Mouse (Mus musculus) layer of hippocampus, adult 11-12 months (tissue): ENCODE measurements around the gene Prr13.

ENCODE experiments used
- DNase-seq: peaks from one replicate; pipeline ENCODE4 v3.0.0; 2022; ENCODE audit warnings: low spot score

Prr13 gene

GRCm38 (mm10) chr15:102505073-102505769, 46.4 kb downstream of the Prr13 start:
- peak; percentile 8 for DNase-seq

DNA sequence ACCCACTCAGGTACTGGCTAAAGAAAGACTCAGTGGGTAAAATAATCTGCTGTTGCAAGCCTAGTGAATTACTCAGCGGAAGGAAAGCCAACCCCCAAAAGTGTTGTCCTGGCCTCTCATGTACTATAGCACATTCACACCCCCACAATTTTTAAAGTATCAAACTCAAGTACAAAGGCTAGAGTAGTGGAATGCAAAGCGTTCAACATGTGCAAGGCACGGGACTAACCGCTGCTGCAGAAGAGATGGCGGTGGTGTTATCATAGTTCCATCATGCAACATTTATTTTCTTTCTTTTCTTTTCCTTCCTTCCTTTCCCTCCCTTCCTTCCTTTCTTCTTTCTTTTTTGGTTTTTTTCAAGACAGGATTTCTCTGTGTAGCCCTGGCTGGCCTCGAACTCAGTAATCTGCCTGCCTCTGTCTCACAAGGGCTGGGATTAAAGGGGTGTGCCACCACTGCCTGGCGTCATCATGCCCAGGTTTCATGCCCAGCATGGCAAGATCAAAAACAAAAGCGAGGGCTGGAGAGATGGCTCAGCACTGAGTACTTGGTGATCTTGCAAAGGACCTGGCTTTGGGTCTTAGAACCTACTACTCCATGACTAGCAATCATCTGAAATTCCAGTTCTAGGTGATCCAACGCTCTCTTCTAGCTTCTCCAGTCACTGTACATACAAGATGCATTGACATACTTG, 47.1 kb downstream of the Prr13 start:
- peak; percentile 2 for DNase-seq

DNA sequence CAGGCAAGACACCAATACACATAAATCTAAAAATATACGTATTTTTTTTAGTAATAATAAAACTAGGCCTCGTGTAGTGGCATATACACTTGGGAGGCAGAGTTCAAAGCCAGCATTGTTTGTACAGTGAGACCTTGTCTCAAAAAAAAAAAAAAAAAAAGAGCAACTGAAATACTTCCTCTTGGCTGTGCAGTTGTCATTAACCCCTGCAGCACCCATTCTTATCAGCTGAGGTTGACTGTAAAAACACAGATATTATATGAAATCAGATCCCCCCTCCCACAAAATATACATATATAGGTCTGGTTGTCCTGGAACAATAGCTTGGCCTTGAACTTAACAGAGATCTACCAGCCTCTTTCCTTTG, 47.6 kb downstream of the Prr13 start:
- DNase-seq, result no peak

GRCm38 (mm10) chr15:102506864-102507263, 48.0 kb downstream of the Prr13 start:
- peak; percentile 2 for DNase-seq

DNA sequence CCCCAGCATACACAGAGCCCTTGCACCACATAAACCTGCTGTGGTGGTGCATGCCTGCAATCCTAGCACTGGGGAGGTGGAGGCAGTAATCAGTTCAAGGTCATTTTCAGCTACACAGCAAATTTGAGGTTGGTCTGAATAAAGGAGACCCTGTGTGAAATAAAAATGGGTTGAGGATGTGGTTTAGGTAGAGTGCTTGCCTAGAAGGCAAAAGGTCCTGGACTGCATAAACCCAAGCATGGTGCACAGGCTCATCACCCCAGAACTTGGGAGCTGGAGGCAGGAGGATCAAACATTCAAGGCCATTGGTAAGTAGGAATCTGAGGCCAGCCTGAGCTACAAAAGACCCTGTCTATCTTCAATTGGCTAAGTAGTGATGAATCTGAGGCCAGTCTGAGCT, 48.7 kb downstream of the Prr13 start:
- DNase-seq, result peak; percentile 4

DNA sequence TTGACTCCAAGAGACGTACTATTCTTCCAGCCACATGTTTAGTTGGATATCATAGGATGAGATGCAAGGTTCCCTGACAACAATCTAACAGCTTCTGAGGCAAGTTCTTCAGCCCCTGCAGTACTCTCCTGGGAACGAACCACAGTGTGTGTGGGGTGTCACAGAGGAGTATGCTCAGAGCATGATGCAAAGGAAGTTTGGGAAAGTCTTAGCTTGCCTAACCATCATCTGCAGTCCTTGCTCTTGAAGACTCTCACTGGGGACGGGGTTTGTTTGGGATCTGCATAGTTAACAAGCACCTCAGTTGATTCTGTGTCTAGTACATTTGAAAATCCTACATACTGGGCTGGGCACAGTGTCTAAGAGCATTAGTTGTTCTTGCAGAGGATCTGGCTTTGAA, 49.5 kb downstream of the Prr13 start:
- peak; percentile 3 for DNase-seq

GRCm38 (mm10) chr15:102510110-102510509, 51.3 kb downstream of the Prr13 start:
- DNase-seq, result peak; percentile 47

GRCm38 (mm10) chr15:102510590-102511284, 51.9 kb downstream of the Prr13 start:
- peak; percentile 90 for DNase-seq

DNA sequence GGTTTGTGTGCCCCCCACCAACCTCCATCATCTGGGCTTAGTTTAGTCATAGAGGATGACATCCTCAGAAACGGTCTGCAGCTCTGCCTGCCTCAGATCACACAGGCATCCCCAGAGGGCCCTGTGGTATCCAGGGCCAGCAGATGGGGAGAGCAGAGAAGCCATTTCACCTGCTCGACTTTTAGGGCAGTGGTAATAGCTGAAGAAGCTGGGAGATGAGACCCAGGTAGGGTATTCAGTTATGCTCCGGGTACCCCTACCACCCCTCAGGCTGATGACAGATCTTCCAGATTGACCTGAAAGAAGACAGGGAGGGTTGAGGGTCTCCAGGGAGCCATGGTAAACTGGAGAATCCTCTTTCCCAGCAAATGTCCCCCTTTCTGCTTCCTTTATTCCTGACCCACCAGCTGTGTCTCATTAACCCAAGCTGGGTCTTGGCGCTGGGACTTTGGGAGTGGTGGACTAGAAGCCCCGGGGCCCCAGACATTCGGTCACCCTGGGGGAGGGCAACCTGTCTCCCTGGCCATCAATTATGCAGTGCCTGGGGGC, 52.5 kb downstream of the Prr13 start:
- DNase-seq, result peak; percentile 8

GRCm38 (mm10) chr15:102512010-102512409, 53.2 kb downstream of the Prr13 start:
- peak; percentile 9 for DNase-seq
